Mouse (Mus musculus) C2C12 (cell line): ENCODE results near the gene Zbtb49. TPM values are rescaled to one million over a fixed set of nuclear protein-coding genes. Genes with fewer than 3 reads are reported as not detected.
A peak's percentile ranks its signal among the peaks of the same experiment; 100 is the strongest.

Experiments
- H3K27me3 ChIP-seq: one replicate; pipeline ENCODE4 v1.6.1; 2011; ENCODE audit not compliant: control insufficient read depth, insufficient read depth, insufficient read length
- H3K36me3 ChIP-seq: one replicate; pipeline ENCODE4 v1.6.1; 2011; ENCODE audit not compliant: control insufficient read depth, insufficient read depth
- H3K4me3 ChIP-seq: one replicate; pipeline ENCODE4 v1.5.1; 2011; ENCODE audit warnings: mild to moderate bottlenecking, control low read depth; ENCODE audit not compliant: poor library complexity, insufficient read depth, severe bottlenecking
- H3K79me2 ChIP-seq: one replicate; pipeline ENCODE4 v1.6.1; 2011; ENCODE audit not compliant: control insufficient read depth, insufficient read depth
- H3K79me3 ChIP-seq: one replicate; pipeline ENCODE4 v1.6.1; 2011; ENCODE audit warnings: low read depth, control low read depth
- H3ac ChIP-seq: one replicate; pipeline ENCODE3; 2011; ENCODE audit warnings: low read depth; ENCODE audit not compliant: control insufficient read depth, insufficient read length
- CEBPB ChIP-seq: IDR thresholded peaks from one replicate; pipeline ENCODE4 v1.6.1; 2011; ENCODE audit warnings: low read depth, mild to moderate bottlenecking, control low read depth, moderate library complexity
- CTCF ChIP-seq: IDR thresholded peaks from one replicate; pipeline ENCODE4 v1.5.1; 2011; ENCODE audit not compliant: control insufficient read depth, insufficient read depth, insufficient read length
- FOSL1 ChIP-seq: IDR thresholded peaks from one replicate; pipeline ENCODE4 v1.8.0; 2011; ENCODE audit warnings: mild to moderate bottlenecking, low read length; ENCODE audit not compliant: poor library complexity, insufficient read depth, severe bottlenecking
- MAX ChIP-seq: IDR thresholded peaks from one replicate; pipeline ENCODE4 v1.6.1; 2011; ENCODE audit warnings: mild to moderate bottlenecking, control low read depth
- MYOD1 ChIP-seq: IDR thresholded peaks from one replicate; pipeline ENCODE4 v1.6.1; 2011; ENCODE audit warnings: low read depth; ENCODE audit not compliant: control insufficient read depth, insufficient read length
- MYOG ChIP-seq: IDR thresholded peaks from one replicate; pipeline ENCODE4 v1.6.1; 2011; ENCODE audit not compliant: control insufficient read depth, insufficient read length; ENCODE audit errors: extremely low read depth
- USF1 ChIP-seq: IDR thresholded peaks from one replicate; pipeline ENCODE4 v1.6.1; 2011; ENCODE audit warnings: low read depth, mild to moderate bottlenecking, control low read depth, moderate library complexity
- polyA plus RNA-seq: library from polyadenylated mRNA; unstranded; fragments of >200 nt; fragmentation: generic; extraction: Trizol; gene quantifications from one replicate; pipeline ENCODE4 v1.2.1, GENCODE M21; 2012; ENCODE audit warnings: missing spikeins

The Zbtb49 gene
- polyA plus RNA-seq, 1 experiment = 4.7 TPM

GRCm38 (mm10) chr5:38236627-38237026 is 16.4 kb upstream of the Zbtb49 start:
- no peak for TF ChIP-seq USF1
- TF ChIP-seq CEBPB = no peak
- no peak for TF ChIP-seq MAX
- no peak for TF ChIP-seq MYOD1
- no peak for TF ChIP-seq MYOG
- no peak for TF ChIP-seq CTCF
- no peak for TF ChIP-seq FOSL1
- Histone ChIP-seq H3K27me3 (no peaks in the 10 kb centered on the region), H3ac (no peak overlapping the region), H3K79me2 (no peaks in the 10 kb centered on the region), H3K4me3 (no peak overlapping the region), H3K79me3 (no peaks in the 10 kb centered on the region), H3K36me3 (peaks cover 47% of the 10 kb centered on the region)

GRCm38 (mm10) chr5:38235422-38235821 is 15.2 kb upstream of the Zbtb49 start:
- TF ChIP-seq CTCF (peak; percentile 40), USF1 (no peak)
- Histone ChIP-seq H3K27me3 (no peaks in the 10 kb centered on the region), H3K79me3 (no peaks in the 10 kb centered on the region), H3K4me3 (no peak overlapping the region), H3K36me3 (peaks cover 59% of the 10 kb centered on the region), H3K79me2 (no peaks in the 10 kb centered on the region), H3ac (no peak overlapping the region)

GRCm38 (mm10) chr5:38219771-38220307 is 418 bp downstream of the Zbtb49 start:
- Histone ChIP-seq H3K79me3 (peaks cover 44% of the 10 kb centered on the region), H3K36me3 (peaks cover 29% of the 10 kb centered on the region)
- no peak for TF ChIP-seq CEBPB
- no peak for TF ChIP-seq MAX
- no peak for TF ChIP-seq MYOD1

GRCm38 (mm10) chr5:38213009-38213408 is 7.2 kb downstream of the Zbtb49 start:
- Histone ChIP-seq H3K79me3 (peaks cover 1% of the 10 kb centered on the region), H3K27me3 (no peaks in the 10 kb centered on the region), H3K79me2 (no peaks in the 10 kb centered on the region), H3K36me3 (peaks cover 28% of the 10 kb centered on the region), H3ac (no peak overlapping the region), H3K4me3 (no peak overlapping the region)
- TF ChIP-seq FOSL1 (no peak), CEBPB (no peak), MYOD1 (no peak), MAX (no peak), USF1 (no peak), CTCF (no peak), MYOG (no peak)

More at GRCm38 (mm10) chr5:38219771-38220307, 418 bp downstream of the Zbtb49 start:
- no peaks in the 10 kb centered on the region for H3K27me3 ChIP-seq
- peaks cover 65% of the 10 kb centered on the region for H3K79me2 ChIP-seq
- H3K4me3 ChIP-seq = peak overlapping the region; percentile 87
- H3ac ChIP-seq = peak overlapping the region; percentile 90

GRCm38 (mm10) chr5:38211691-38212090 is 8.6 kb downstream of the Zbtb49 start:
- Histone ChIP-seq H3K4me3 (no peak overlapping the region), H3K36me3 (peaks cover 28% of the 10 kb centered on the region), H3K79me3 (no peaks in the 10 kb centered on the region), H3K27me3 (no peaks in the 10 kb centered on the region), H3K79me2 (no peaks in the 10 kb centered on the region), H3ac (no peak overlapping the region)
- no peak for TF ChIP-seq USF1

- Histone ChIP-seq H3K4me3 (no peak overlapping the region), H3K79me2 (no peaks in the 10 kb centered on the region), H3K79me3 (no peaks in the 10 kb centered on the region), H3ac (no peak overlapping the region), H3K36me3 (peaks cover 29% of the 10 kb centered on the region), H3K27me3 (no peaks in the 10 kb centered on the region)
- TF ChIP-seq MYOG (no peak), CEBPB (no peak), CTCF (no peak), MYOD1 (no peak), MAX (no peak), USF1 (no peak), FOSL1 (no peak)
Observed at GRCm38 (mm10) chr5:38208985-38209384, 11.3 kb downstream of the Zbtb49 start.
